In genomic region chr2:155834732-155835131, GRCm38 (mm10) we compare ENCODE assay signal across 27 mouse cellular contexts. TPM values are rescaled to one million over a fixed set of nuclear protein-coding genes. Genes with fewer than 3 reads are reported as not detected.
DNase-seq lines count a peak whose midpoint lies in the region; ATAC-seq and TF ChIP-seq lines count a peak whose summit lies in the region.
"Had no signal": no experiment of that assay in that cellular context is flagged by ENCODE, and none has a peak within 500 bp of the region (broad histone marks: within the 10 kb centered on the region; RNA-seq: fewer than 3 reads in every experiment).

Fam83c (minus strand) TSS chr2:155834854.

- H3K36me3 ChIP-seq in limb, embryonic 12.5 days = no peaks in the 10 kb centered on the region
- no peaks in the 10 kb centered on the region for H3K36me3 ChIP-seq in limb, embryonic 10.5 days
- no peaks in the 10 kb centered on the region for H3K36me3 ChIP-seq in embryonic facial prominence, embryonic 14.5 days (ENCODE audit: control insufficient read depth, insufficient read depth, low read length)
- H3K36me3 ChIP-seq in limb, embryonic 13.5 days = no peaks in the 10 kb centered on the region
- no peaks in the 10 kb centered on the region for H3K36me3 ChIP-seq in stomach, postnatal 0 days (ENCODE audit: control insufficient read depth, insufficient read depth, low read length)
- H3K36me3 ChIP-seq: hindbrain, embryonic 15.5 days; intestine, embryonic 15.5 days; kidney, embryonic 15.5 days; liver, embryonic 12.5 days; neural tube, embryonic 15.5 days had no signal

- 0 out of 2 replicates have a peak within 1 kb of the TSS, but pooled peaks have one; percentile 18 for H3K9ac ChIP-seq in limb, embryonic 12.5 days (replicated peaks)
- H3K9ac ChIP-seq in embryonic facial prominence, embryonic 14.5 days (ENCODE audit: low read depth, low read length) = peak within 1 kb of the TSS; percentile 34; the same call in 1 of the 2 replicates
- peak within 1 kb of the TSS; percentile 35; the same call in 1 of the 2 replicates for H3K9ac ChIP-seq in limb, embryonic 13.5 days
- H3K9ac ChIP-seq in stomach, postnatal 0 days (ENCODE audit: low read length) = peak within 1 kb of the TSS; percentile 53
- H3K9ac ChIP-seq: hindbrain, embryonic 15.5 days; intestine, embryonic 15.5 days; kidney, embryonic 15.5 days; liver, embryonic 12.5 days; neural tube, embryonic 15.5 days had no signal

- no peak within 1 kb of the TSS for H3K27ac ChIP-seq in limb, embryonic 12.5 days
- no peak within 1 kb of the TSS for H3K27ac ChIP-seq in limb, embryonic 10.5 days
- no peak within 1 kb of the TSS for H3K27ac ChIP-seq in embryonic facial prominence, embryonic 14.5 days (replicated peaks; ENCODE audit: low read depth, low read length)
- no peak within 1 kb of the TSS for H3K27ac ChIP-seq in limb, embryonic 13.5 days
- peak within 1 kb of the TSS; percentile 67 for H3K27ac ChIP-seq in stomach, postnatal 0 days (replicated peaks)
- H3K27ac ChIP-seq: hindbrain, embryonic 15.5 days; intestine, embryonic 15.5 days; kidney, embryonic 15.5 days; left cerebral cortex, adult 2 months; liver, embryonic 12.5 days; neural tube, embryonic 15.5 days had no signal

- H3K9me3 ChIP-seq in limb, embryonic 12.5 days = no peaks in the 10 kb centered on the region
- H3K9me3 ChIP-seq in limb, embryonic 10.5 days (replicated peaks) = no peaks in the 10 kb centered on the region
- no peaks in the 10 kb centered on the region for H3K9me3 ChIP-seq in embryonic facial prominence, embryonic 14.5 days (ENCODE audit: control insufficient read depth, low read length)
- H3K9me3 ChIP-seq in limb, embryonic 13.5 days = no peaks in the 10 kb centered on the region
- H3K9me3 ChIP-seq in stomach, postnatal 0 days (ENCODE audit: control insufficient read depth, low read length) = no peaks in the 10 kb centered on the region
- H3K9me3 ChIP-seq: hindbrain, embryonic 15.5 days; intestine, embryonic 15.5 days; kidney, embryonic 15.5 days; liver, embryonic 12.5 days; neural tube, embryonic 15.5 days had no signal

- no peaks in the 10 kb centered on the region; the same call in 1 of the 2 replicates for H3K4me1 ChIP-seq in limb, embryonic 12.5 days (replicated peaks)
- no peaks in the 10 kb centered on the region for H3K4me1 ChIP-seq in limb, embryonic 10.5 days
- no peaks in the 10 kb centered on the region for H3K4me1 ChIP-seq in embryonic facial prominence, embryonic 14.5 days (ENCODE audit: control insufficient read depth, insufficient read depth, low read length)
- H3K4me1 ChIP-seq in limb, embryonic 13.5 days = no peaks in the 10 kb centered on the region
- H3K4me1 ChIP-seq in stomach, postnatal 0 days (replicated peaks; ENCODE audit: control insufficient read depth, insufficient read depth) = no peaks in the 10 kb centered on the region
- H3K4me1 ChIP-seq: hindbrain, embryonic 15.5 days; kidney, embryonic 15.5 days; liver, embryonic 12.5 days; neural tube, embryonic 15.5 days had no signal

- no peak within 1 kb of the TSS for H3K4me2 ChIP-seq in limb, embryonic 12.5 days
- no peak within 1 kb of the TSS; the same call in 1 of the 2 replicates for H3K4me2 ChIP-seq in embryonic facial prominence, embryonic 14.5 days (ENCODE audit: low read depth, low read length)
- H3K4me2 ChIP-seq in limb, embryonic 13.5 days (replicated peaks) = 0 out of 2 replicates have a peak within 1 kb of the TSS, but pooled peaks have one; percentile 19
- peak within 1 kb of the TSS; percentile 49 for H3K4me2 ChIP-seq in stomach, postnatal 0 days (replicated peaks; ENCODE audit: low read depth)
- H3K4me2 ChIP-seq: hindbrain, embryonic 15.5 days; intestine, embryonic 15.5 days; kidney, embryonic 15.5 days; liver, embryonic 12.5 days; midbrain, embryonic 11.5 days; neural tube, embryonic 15.5 days had no signal

- 59% methylated on average over 9 of the region's 9 CpGs for WGBS in limb, embryonic 12.5 days
- 69% methylated on average over 9 of the region's 9 CpGs for WGBS in limb, embryonic 10.5 days
- 55% methylated on average over 8 of the region's 9 CpGs for WGBS in embryonic facial prominence, embryonic 14.5 days
- WGBS in limb, embryonic 13.5 days = 61% methylated on average over 9 of the region's 9 CpGs
- WGBS in stomach, postnatal 0 days = 41% methylated on average over 9 of the region's 9 CpGs

- TF ChIP-seq EP300 in stomach, postnatal 0 days (optimal IDR thresholded peaks at IDR 0.05) = no peak

- H3K4me3 ChIP-seq in limb, embryonic 12.5 days (replicated peaks) = no peak within 1 kb of the TSS
- H3K4me3 ChIP-seq in limb, embryonic 10.5 days = no peak within 1 kb of the TSS
- H3K4me3 ChIP-seq in embryonic facial prominence, embryonic 14.5 days (ENCODE audit: low read depth, low read length) = no peak within 1 kb of the TSS; the same call in 1 of the 2 replicates
- no peak within 1 kb of the TSS for H3K4me3 ChIP-seq in limb, embryonic 13.5 days
- H3K4me3 ChIP-seq in stomach, postnatal 0 days (ENCODE audit: low read depth, low read length) = peak within 1 kb of the TSS; percentile 29
- H3K4me3 ChIP-seq: hindbrain, embryonic 15.5 days; intestine, embryonic 15.5 days; kidney, embryonic 15.5 days; left cerebral cortex, adult 2 months; liver, embryonic 12.5 days; neural tube, embryonic 15.5 days had no signal

- H3K27me3 ChIP-seq in limb, embryonic 12.5 days = peaks cover 6% of the 10 kb centered on the region; the same call in 1 of the 2 replicates
- no peaks in the 10 kb centered on the region for H3K27me3 ChIP-seq in limb, embryonic 10.5 days (ENCODE audit: low read depth, poor library complexity, severe bottlenecking)
- H3K27me3 ChIP-seq in embryonic facial prominence, embryonic 14.5 days (replicated peaks; ENCODE audit: control insufficient read depth, insufficient read depth, low read length) = no peaks in the 10 kb centered on the region
- peaks cover 14% of the 10 kb centered on the region for H3K27me3 ChIP-seq in limb, embryonic 13.5 days
- no peaks in the 10 kb centered on the region for H3K27me3 ChIP-seq in stomach, postnatal 0 days (ENCODE audit: control insufficient read depth, insufficient read depth, low read length)
- H3K27me3 ChIP-seq: hindbrain, embryonic 15.5 days; intestine, embryonic 15.5 days; kidney, embryonic 15.5 days; neural tube, embryonic 15.5 days had no signal

- DNase-seq in limb, embryonic 10.5 days (ENCODE audit: low spot score) = no peak
- DNase-seq in embryonic facial prominence, embryonic 14.5 days (ENCODE audit: low spot score) = peak; percentile 22
- DNase-seq in stomach, postnatal 0 days (ENCODE audit: low spot score) = peak; percentile 76
- no peak for DNase-seq in left cerebral cortex, adult 18-20 months (ENCODE audit: low spot score in 2 of 2)
- DNase-seq in thymus, postnatal 25 days = no peak
- DNase-seq: adrenal gland, postnatal 14 days; cerebellum, adult 8-10 months; heart, postnatal 4 days; kidney, postnatal 36 days; left cerebral cortex, postnatal 4 days; lung, adult 18-20 months; lung, postnatal 10 days; right cerebral cortex, adult 18-20 months; thymus, postnatal 14 days had no signal

- no peak for TF ChIP-seq CTCF in stomach, postnatal 0 days (IDR thresholded peaks at IDR 0.05; ENCODE audit: low read depth)

- no peak for ATAC-seq in limb, embryonic 12.5 days (ENCODE audit: insufficient number of reproducible peaks, insufficient read depth, low FRiP score, low TSS enrichment, low read depth)
- peak; percentile 71; the same call in 1 of the 2 replicates for ATAC-seq in embryonic facial prominence, embryonic 14.5 days (ENCODE audit: low read depth)
- ATAC-seq in limb, embryonic 13.5 days (ENCODE audit: low FRiP score, low read depth) = no peak
- ATAC-seq in stomach, postnatal 0 days (ENCODE audit: low FRiP score, low TSS enrichment) = peak; percentile 69
- ATAC-seq: intestine, embryonic 15.5 days; liver, embryonic 12.5 days had no signal

RNA-seq across cellular contexts. Expression of gene Fam83c, which starts in this region (rescaled TPM):
- 0.28 and 0.31 TPM in 2 replicates for polyA plus RNA-seq in limb, embryonic 12.5 days (2016; fragmentation: Nextera tagmentation; extraction: Ambion mirVana)
- 0.31 and 0.39 TPM in 2 replicates for polyA plus RNA-seq in limb, embryonic 10.5 days (2016; fragmentation: Nextera tagmentation; extraction: Ambion mirVana)
- polyA plus RNA-seq in embryonic facial prominence, embryonic 14.5 days (2014; fragmentation: Nextera tagmentation; extraction: Ambion mirVana) = 0.74 and 1.1 TPM in 2 replicates
- 0.42 and 0.47 TPM in 2 replicates for polyA plus RNA-seq in limb, embryonic 13.5 days (2015; fragmentation: Nextera tagmentation; extraction: Ambion mirVana)
- 2.7 and 4.4 TPM in 2 replicates for polyA plus RNA-seq in stomach, postnatal 0 days (2015; fragmentation: Nextera tagmentation; extraction: Ambion mirVana)
- not detected for total RNA-seq in left cerebral cortex, adult 18-20 months (2021)
- total RNA-seq: adrenal gland, postnatal 14 days; gastrocnemius, adult 18-20 months; gastrocnemius, postnatal 4 days; heart, adult 8-10 months; heart, postnatal 4 days; left cerebral cortex, adult 2 months; left cerebral cortex, postnatal 4 days; midbrain, postnatal 0 days had no signal
- polyA plus RNA-seq: midbrain, postnatal 0 days had no signal

Comparison
In these comparisons a context has a peak if more than half of its experiments do, and no peak if none do; other contexts are left out.
1. H3K4me2 ChIP-seq: peak in limb, embryonic 13.5 days (single experiment) and stomach, postnatal 0 days (single experiment); none in limb, embryonic 12.5 days (single experiment) and embryonic facial prominence, embryonic 14.5 days (single experiment).
2. ATAC-seq: peak in embryonic facial prominence, embryonic 14.5 days (single experiment) and stomach, postnatal 0 days (single experiment); none in limb, embryonic 12.5 days (single experiment) and limb, embryonic 13.5 days (single experiment).
3. DNase-seq: peak in embryonic facial prominence, embryonic 14.5 days (single experiment) and stomach, postnatal 0 days (single experiment); none in limb, embryonic 10.5 days (single experiment), left cerebral cortex, adult 18-20 months (0 of 2) and thymus, postnatal 25 days (single experiment).
4. Peak in every context shown above with its lines, with median percentiles within 50 percentile points of each other: H3K9ac ChIP-seq.